Mouse (Mus musculus) liver, embryonic 14.5 days (tissue): ENCODE results near the gene Kif5c. TPM values are rescaled to one million over a fixed set of nuclear protein-coding genes. Genes with fewer than 3 reads are reported as not detected.

Experiments used
- ATAC-seq: fragments of 200-750 bp; cut with Nextera tagmentation; 2 replicates; pipeline ENCODE4 v1.8.0; 2017; ENCODE audit warnings: moderate number of reproducible peaks, mild to moderate bottlenecking, moderate library complexity; ENCODE audit not compliant: insufficient read depth
- DNase-seq, 3 experiments: peaks; one replicate each; pipeline ENCODE4 v3.0.0-alpha.2; 2012 to 2013; ENCODE audit warnings: low read depth in 3 of 3, low spot score in 3 of 3
- H3K27ac ChIP-seq: fragments of 300-500 bp; sonication (generic); 2 replicates; pipeline ENCODE4 v1.5.1; 2014; ENCODE audit warnings: moderate library complexity, mild to moderate bottlenecking, control low read depth, inconsistent platforms
- H3K27me3 ChIP-seq: fragments of 300-500 bp; sonication (generic); 2 replicates; pipeline ENCODE4 v1.6.1; 2014; ENCODE audit warnings: mild to moderate bottlenecking, low read length, moderate library complexity; ENCODE audit not compliant: control insufficient read depth, insufficient read depth
- H3K36me3 ChIP-seq: fragments of 300-500 bp; sonication (generic); replicated peaks from 2 replicates; pipeline ENCODE4 v1.6.1; 2014; ENCODE audit warnings: low read depth; ENCODE audit not compliant: control insufficient read depth, insufficient read depth
- H3K4me1 ChIP-seq, 2 experiments: fragments of 200-500 bp in 1 of 2; fragments of 300-500 bp in 1 of 2; sonication (generic) in 1 of 2; replicated peaks; 2 replicates each; pipeline ENCODE4 v1.6.1; 2012 to 2014; ENCODE audit warnings: antibody characterized with exemption in 1 of 2, inconsistent platforms in 1 of 2, low read length in 1 of 2; ENCODE audit not compliant: control insufficient read depth in 2 of 2, insufficient read depth in 2 of 2
- H3K4me2 ChIP-seq: fragments of 300-500 bp; sonication (generic); 2 replicates; pipeline ENCODE4 v1.6.1; 2014; ENCODE audit warnings: low read depth, mild to moderate bottlenecking, control low read depth, moderate library complexity
- H3K4me3 ChIP-seq, 2 experiments: fragments of 200-500 bp in 1 of 2; fragments of 300-500 bp in 1 of 2; sonication (generic) in 1 of 2; 2 replicates each; pipeline ENCODE4 v1.5.1; 2012 to 2014; ENCODE audit warnings: low read depth in 2 of 2, low read length in 2 of 2, mild to moderate bottlenecking in 2 of 2, control low read depth in 1 of 2, inconsistent platforms in 1 of 2, moderate library complexity in 1 of 2; ENCODE audit not compliant: insufficient read depth in 1 of 2
- H3K9ac ChIP-seq: fragments of 300-500 bp; sonication (generic); replicated peaks from 2 replicates; pipeline ENCODE4 v1.6.1; 2014; ENCODE audit warnings: mild to moderate bottlenecking, control low read depth, moderate library complexity
- H3K9me3 ChIP-seq: fragments of 300-500 bp; sonication (generic); 2 replicates; pipeline ENCODE4 v1.6.1; 2016; ENCODE audit warnings: low read length, mixed read lengths; ENCODE audit not compliant: control insufficient read depth
- CTCF ChIP-seq: IDR thresholded peaks from 2 replicates; pipeline ENCODE4 v1.5.1; 2016; ENCODE audit warnings: antibody characterized with exemption, low read depth, control low read depth
- EP300 ChIP-seq: IDR thresholded peaks from 2 replicates; pipeline ENCODE4 v1.6.1; 2016; ENCODE audit warnings: antibody characterized with exemption, low read depth
- WGBS: fragments of 180-500 bp; shearing (Covaris S2); extraction: QIAGEN DNeasy Blood & Tissue Kit; methylation state at CpG from one replicate; pipeline ENCODE4 v1.1.7; 2014; ENCODE audit not compliant: insufficient replicate concordance; 5-methylcytosine and 5-hydroxymethylcytosine counted together
- polyA plus RNA-seq, 2 experiments: library from polyadenylated mRNA; depleted of rRNA in 1 of 2; stranded (reverse) in 1 of 2; unstranded in 1 of 2; fragments of >200 nt; fragmentation: Nextera tagmentation in 1 of 2; extraction: Ambion mirVana in 1 of 2; gene quantifications; 2 replicates each; pipeline versions ENCODE4 v1.2.1 to v1.2.3; 2012 to 2014

The Kif5c gene
- polyA plus RNA-seq, 2 experiments = 0.10 to 0.17 TPM

GRCm38 (mm10) chr2:49734013-49734780 is 115.1 kb downstream of the Kif5c start:
- no peak overlapping the region for H3K9ac ChIP-seq
- no peak overlapping the region for H3K27ac ChIP-seq
- H3K4me1 ChIP-seq = peaks cover 14 to 15% of the 10 kb centered on the region in 2 experiments
- no peak for TF ChIP-seq EP300
- TF ChIP-seq CTCF = peak; percentile 88
- ATAC-seq (no peak), DNase-seq (peak; percentile 38 to 52 (median 41))
- H3K4me2 ChIP-seq = peak overlapping the region; percentile 27
- WGBS = 51% methylated on average over 7 of the region's 7 CpGs
- no peaks in the 10 kb centered on the region for H3K36me3 ChIP-seq
- H3K9me3 ChIP-seq = no peaks in the 10 kb centered on the region
- no peaks in the 10 kb centered on the region for H3K27me3 ChIP-seq
- H3K4me3 ChIP-seq = no peak overlapping the region

- H3K4me1 ChIP-seq = peaks cover 7% of the 10 kb centered on the region in 2 experiments
- H3K27ac ChIP-seq = no peak overlapping the region
- H3K9me3 ChIP-seq = no peaks in the 10 kb centered on the region
- no peak overlapping the region for H3K4me3 ChIP-seq
- H3K36me3 ChIP-seq = no peaks in the 10 kb centered on the region
- no peak overlapping the region for H3K4me2 ChIP-seq
- TF ChIP-seq EP300 (no peak), CTCF (no peak)
- H3K27me3 ChIP-seq = no peaks in the 10 kb centered on the region
- no peak overlapping the region for H3K9ac ChIP-seq
- 66% methylated on average over 13 of the region's 13 CpGs for WGBS
- DNase-seq (no peak), ATAC-seq (no peak)
Observed at GRCm38 (mm10) chr2:49735386-49735785, 116.3 kb downstream of the Kif5c start.

- no peak for TF ChIP-seq EP300
- TF ChIP-seq CTCF = no peak
- Histone ChIP-seq H3K27me3 (no peaks in the 10 kb centered on the region), H3K27ac (no peak overlapping the region), H3K4me2 (no peak overlapping the region), H3K4me1 (no peaks in the 10 kb centered on the region), H3K4me3 (no peak overlapping the region), H3K9ac (no peak overlapping the region), H3K36me3 (no peaks in the 10 kb centered on the region), H3K9me3 (no peaks in the 10 kb centered on the region)
- ATAC-seq = no peak
- DNase-seq = no peak
- 63% methylated on average over 5 of the region's 5 CpGs for WGBS
Observed at GRCm38 (mm10) chr2:49739046-49739445, 119.9 kb downstream of the Kif5c start.

GRCm38 (mm10) chr2:49741026-49741425 is 121.9 kb downstream of the Kif5c start:
- TF ChIP-seq EP300 (no peak), CTCF (no peak)
- DNase-seq (no peak), ATAC-seq (no peak)
- Histone ChIP-seq H3K27ac (no peak overlapping the region), H3K9ac (no peak overlapping the region), H3K4me1 (no peaks in the 10 kb centered on the region), H3K36me3 (no peaks in the 10 kb centered on the region), H3K4me2 (no peak overlapping the region), H3K27me3 (no peaks in the 10 kb centered on the region), H3K9me3 (no peaks in the 10 kb centered on the region), H3K4me3 (no peak overlapping the region)
- 51% methylated on average over 6 of the region's 6 CpGs for WGBS

GRCm38 (mm10) chr2:49741895-49742734 is 123.0 kb downstream of the Kif5c start:
- 60% methylated on average over 16 of the region's 16 CpGs for WGBS
- H3K27me3 ChIP-seq = no peaks in the 10 kb centered on the region
- no peak overlapping the region for H3K27ac ChIP-seq
- DNase-seq (no peak), ATAC-seq (no peak)
- no peak overlapping the region for H3K9ac ChIP-seq
- H3K4me1 ChIP-seq = no peaks in the 10 kb centered on the region
- H3K4me3 ChIP-seq = no peak overlapping the region
- no peaks in the 10 kb centered on the region for H3K9me3 ChIP-seq
- TF ChIP-seq CTCF = no peak
- no peak for TF ChIP-seq EP300
- H3K4me2 ChIP-seq = no peak overlapping the region
- no peaks in the 10 kb centered on the region for H3K36me3 ChIP-seq
